Mouse (Mus musculus) hindbrain, embryonic 15.5 days (tissue): ENCODE measurements around the gene A630023A22Rik. TPM values are rescaled to one million over a fixed set of nuclear protein-coding genes. Genes with fewer than 3 reads are reported as not detected.

Source experiments
- ATAC-seq: fragments of 200-750 bp; cut with Nextera tagmentation; 2 replicates; pipeline ENCODE4 v1.8.0; 2017; ENCODE audit warnings: low read depth, moderate number of reproducible peaks, moderate TSS enrichment; ENCODE audit not compliant: low FRiP score
- H3K27ac ChIP-seq: fragments of 300-500 bp; sonication (generic); replicated peaks from 2 replicates; pipeline ENCODE4 v1.5.1; 2015; ENCODE audit warnings: mild to moderate bottlenecking, inconsistent platforms
- H3K27me3 ChIP-seq: fragments of 300-500 bp; sonication (generic); 2 replicates; pipeline ENCODE4 v1.6.1; 2015; ENCODE audit warnings: control low read depth, inconsistent platforms
- H3K36me3 ChIP-seq: fragments of 300-500 bp; sonication (generic); 2 replicates; pipeline ENCODE4 v1.6.1; 2015; ENCODE audit warnings: control low read depth, inconsistent platforms
- H3K4me1 ChIP-seq: fragments of 300-500 bp; sonication (generic); replicated peaks from 2 replicates; pipeline ENCODE4 v1.6.1; 2015; ENCODE audit warnings: control low read depth, inconsistent platforms
- H3K4me2 ChIP-seq: fragments of 300-500 bp; sonication (generic); 2 replicates; pipeline ENCODE4 v1.6.1; 2015; ENCODE audit warnings: moderate library complexity, mild to moderate bottlenecking, inconsistent platforms
- H3K4me3 ChIP-seq: fragments of 300-500 bp; sonication (generic); 2 replicates; pipeline ENCODE4 v1.5.1; 2015; ENCODE audit warnings: mild to moderate bottlenecking, inconsistent platforms
- H3K9ac ChIP-seq: fragments of 300-500 bp; sonication (generic); 2 replicates; pipeline ENCODE4 v1.6.1; 2015; ENCODE audit warnings: inconsistent platforms
- H3K9me3 ChIP-seq: fragments of 300-500 bp; sonication (generic); 2 replicates; pipeline ENCODE4 v1.6.1; 2016; ENCODE audit warnings: control low read depth, inconsistent platforms
- WGBS: fragments of 180-500 bp; shearing (Covaris S2); methylation state at CpG from one replicate; pipeline ENCODE4 v1.1.7; 2015; 5-methylcytosine and 5-hydroxymethylcytosine counted together
- polyA plus RNA-seq: library from polyadenylated mRNA; unstranded; fragments of >200 nt; fragmentation: Nextera tagmentation; extraction: Ambion mirVana; gene quantifications from 2 replicates; pipeline ENCODE4 v1.2.1, GENCODE M21; 2015

A630023A22Rik gene
- polyA plus RNA-seq, 1 experiment from 2014 or later = not detected

DNA sequence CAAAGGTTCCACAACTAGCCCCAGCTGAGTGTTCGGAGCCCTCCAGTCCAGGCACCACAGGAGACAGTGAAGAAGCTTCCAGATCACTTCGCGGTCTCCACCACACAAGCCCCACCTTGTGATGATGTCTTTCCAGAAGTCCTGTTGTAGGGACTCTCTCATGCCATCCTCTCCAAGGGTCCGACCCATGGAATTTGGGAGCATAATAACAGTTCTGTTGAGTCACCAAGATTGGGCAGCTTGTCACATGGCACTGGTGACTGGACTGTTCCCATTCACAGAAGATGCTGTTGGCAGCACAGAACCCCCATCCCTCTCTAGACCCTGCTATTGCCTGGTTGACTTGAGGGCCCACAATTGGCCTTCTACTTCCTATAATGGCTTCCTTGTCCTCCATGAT lies 86.2 kb downstream of the A630023A22Rik start, which contains the start of gene Gm5460:
Gm5460 (plus strand) TSS at position 378 of the 400 bp plus-strand sequence.
- Histone ChIP-seq H3K27me3 (no peaks in the 10 kb centered on the region), H3K9me3 (no peaks in the 10 kb centered on the region), H3K36me3 (no peaks in the 10 kb centered on the region), H3K4me3 (no peak within 1 kb of the TSS), H3K9ac (no peak within 1 kb of the TSS), H3K4me2 (no peak within 1 kb of the TSS), H3K27ac (no peak within 1 kb of the TSS), H3K4me1 (no peaks in the 10 kb centered on the region)
- 99% methylated on average over 4 of the region's 4 CpGs for WGBS
- no peak for ATAC-seq

GRCm38 (mm10) chr14:34015063-34015462 lies 87.5 kb downstream of the A630023A22Rik start, which contains the start of gene Gm30083:
Gene Gm30083 (minus strand): TSS chr14:34015182.
- H3K36me3 ChIP-seq = no peaks in the 10 kb centered on the region
- H3K4me3 ChIP-seq = no peak within 1 kb of the TSS
- no peak within 1 kb of the TSS for H3K9ac ChIP-seq
- no peaks in the 10 kb centered on the region for H3K9me3 ChIP-seq
- H3K4me1 ChIP-seq = no peaks in the 10 kb centered on the region
- H3K27ac ChIP-seq = no peak within 1 kb of the TSS
- WGBS = 86% methylated on average over 3 of the region's 3 CpGs
- H3K4me2 ChIP-seq = no peak within 1 kb of the TSS
- no peaks in the 10 kb centered on the region for H3K27me3 ChIP-seq
- ATAC-seq = no peak

DNA sequence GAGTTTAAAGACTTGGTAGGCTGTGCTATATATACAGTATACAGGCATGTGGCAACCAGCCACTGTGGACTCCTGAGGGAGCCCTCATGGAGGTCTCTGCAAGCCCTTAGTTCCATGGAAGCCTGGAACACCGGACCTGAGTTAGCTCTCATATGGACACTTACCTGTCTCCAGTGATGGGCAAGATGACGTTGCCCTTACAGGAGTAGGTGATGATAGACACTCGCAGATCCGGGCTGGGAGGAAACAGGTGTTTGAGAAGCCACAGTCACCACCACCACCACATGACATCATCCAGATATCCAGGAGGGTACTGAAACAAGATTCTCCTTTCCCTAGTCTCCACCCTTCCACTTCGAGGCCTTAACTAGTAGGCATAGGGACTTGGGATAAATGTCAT lies 100.2 kb downstream of the A630023A22Rik start:
- H3K4me1 ChIP-seq = no peaks in the 10 kb centered on the region
- ATAC-seq = no peak
- 97% methylated on average over 5 of the region's 5 CpGs for WGBS
- H3K36me3 ChIP-seq = no peaks in the 10 kb centered on the region
- no peaks in the 10 kb centered on the region for H3K9me3 ChIP-seq
- H3K4me3 ChIP-seq = no peak overlapping the region
- no peak overlapping the region for H3K27ac ChIP-seq
- no peak overlapping the region for H3K4me2 ChIP-seq
- H3K27me3 ChIP-seq = no peaks in the 10 kb centered on the region
- no peak overlapping the region for H3K9ac ChIP-seq

GRCm38 (mm10) chr14:34001445-34001844 lies 101.1 kb downstream of the A630023A22Rik start:
- Histone ChIP-seq H3K27me3 (no peaks in the 10 kb centered on the region), H3K27ac (no peak overlapping the region), H3K4me3 (no peak overlapping the region), H3K4me2 (no peak overlapping the region), H3K9ac (no peak overlapping the region), H3K36me3 (no peaks in the 10 kb centered on the region), H3K9me3 (no peaks in the 10 kb centered on the region), H3K4me1 (no peaks in the 10 kb centered on the region)
- ATAC-seq = no peak

Other genes with a start within 250 kb of the A630023A22Rik start
- 10.0 and 16.1 TPM in 2 replicates for gene Gdf10, start 179.2 kb downstream of the A630023A22Rik start, polyA plus RNA-seq
- gene Gdf2, start 161.7 kb downstream of the A630023A22Rik start, polyA plus RNA-seq = 0.06 TPM in 1 of 2 replicates, not detected in the other
- gene Rbp3, start 148.8 kb downstream of the A630023A22Rik start, polyA plus RNA-seq = 0.05 and 0.06 TPM in 2 replicates
- gene Zfp488, start 124.0 kb downstream of the A630023A22Rik start, polyA plus RNA-seq = 1.2 and 1.5 TPM in 2 replicates
- not detected in 2 replicates for gene Gm30083, start 87.6 kb downstream of the A630023A22Rik start, polyA plus RNA-seq
- not detected in 2 replicates for gene Gm5460, start 86.0 kb downstream of the A630023A22Rik start, polyA plus RNA-seq
- not detected in 2 replicates for gene Antxrl, start 50.0 kb downstream of the A630023A22Rik start, polyA plus RNA-seq
- 0.16 TPM in 1 of 2 replicates, not detected in the other for gene Anxa8, start 16.8 kb downstream of the A630023A22Rik start, polyA plus RNA-seq
- 0.13 and 0.22 TPM in 2 replicates for gene Npy4r, start 49.7 kb upstream of the A630023A22Rik start, polyA plus RNA-seq
- gene Gprin2, start 98.9 kb upstream of the A630023A22Rik start, polyA plus RNA-seq = 6.1 and 6.2 TPM in 2 replicates
- gene Syt15, start 116.8 kb upstream of the A630023A22Rik start, polyA plus RNA-seq = 0.83 and 1.0 TPM in 2 replicates
- gene Shld2, start 207.7 kb upstream of the A630023A22Rik start, polyA plus RNA-seq = 5.9 and 7.1 TPM in 2 replicates
- gene Glud1, start 208.0 kb upstream of the A630023A22Rik start, polyA plus RNA-seq = 114 and 116 TPM in 2 replicates